Mouse (Mus musculus): ENCODE measurements at regions not wholly inside any gene's neighbourhood (a gene's known extent, or its start where the extent isn't known, plus 50 kb on each side); places are given as distances from the start of the nearest gene placed in this dataset.

DNA sequence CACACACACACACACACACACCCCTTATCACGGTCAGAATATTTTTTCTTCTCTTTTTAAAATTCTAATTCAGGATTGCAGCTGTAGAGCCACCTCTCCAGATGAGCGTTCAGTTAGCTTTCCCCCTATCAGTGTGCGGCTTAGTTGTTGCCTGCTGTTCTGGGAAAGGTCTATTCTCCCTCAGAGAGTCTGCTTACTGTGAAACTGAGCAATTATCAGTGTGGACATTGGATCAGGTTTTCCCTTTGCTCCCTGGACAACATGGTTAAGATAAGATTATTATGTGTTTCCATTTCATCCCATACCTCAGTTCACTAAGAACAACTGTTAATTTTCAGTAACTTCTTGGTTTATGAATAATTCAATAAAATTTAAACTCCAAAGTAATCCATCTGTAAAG is 268.3 kb downstream of the Inhba start:
- H3K27ac ChIP-seq (replicated peaks): no peak overlapping the region
- ATAC-seq (replicated peaks): no peak
- 88% methylated on average over 3 of the region's 3 CpGs for WGBS
- no peaks in the 10 kb centered on the region for H3K9me3 ChIP-seq
- H3K36me3 ChIP-seq: no peaks in the 10 kb centered on the region
- H3K4me2 ChIP-seq (replicated peaks): no peak overlapping the region
- no peak overlapping the region for H3K4me3 ChIP-seq
- H3K27me3 ChIP-seq: no peaks in the 10 kb centered on the region
- H3K9ac ChIP-seq (replicated peaks): no peak overlapping the region
- no peaks in the 10 kb centered on the region for H3K4me1 ChIP-seq

DNA sequence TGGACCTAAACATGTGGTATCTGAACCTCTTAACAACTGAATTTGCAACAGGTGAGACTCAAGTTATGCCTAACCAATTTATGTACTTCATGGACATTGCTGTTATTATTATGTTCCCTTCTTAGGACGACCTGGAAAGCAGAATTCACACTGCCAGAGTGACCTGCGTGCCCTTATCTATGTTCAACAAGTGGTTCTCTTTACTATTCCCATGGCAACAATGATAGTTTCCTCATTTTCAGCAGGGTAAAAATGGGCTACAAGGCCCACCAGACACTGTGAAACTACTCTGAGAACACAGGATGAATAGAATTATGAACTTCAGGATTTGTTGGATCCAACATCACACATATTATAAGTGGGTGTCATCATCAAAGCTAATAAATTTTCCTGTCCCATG is 269.1 kb downstream of the Inhba start:
- Histone ChIP-seq H3K9me3 (no peaks in the 10 kb centered on the region), H3K4me2 (replicated peaks) (no peak overlapping the region), H3K9ac (replicated peaks) (no peak overlapping the region), H3K27ac (replicated peaks) (no peak overlapping the region), H3K4me1 (no peaks in the 10 kb centered on the region), H3K4me3 (no peak overlapping the region), H3K36me3 (no peaks in the 10 kb centered on the region), H3K27me3 (no peaks in the 10 kb centered on the region)
- 80% methylated on average over 2 of the region's 2 CpGs for WGBS
- no peak for ATAC-seq (replicated peaks)

- Histone ChIP-seq H3K27ac (replicated peaks) (no peak overlapping the region), H3K9me3 (no peaks in the 10 kb centered on the region), H3K9ac (replicated peaks) (no peak overlapping the region), H3K4me1 (no peaks in the 10 kb centered on the region), H3K4me2 (replicated peaks) (no peak overlapping the region), H3K36me3 (no peaks in the 10 kb centered on the region), H3K4me3 (no peak overlapping the region), H3K27me3 (no peaks in the 10 kb centered on the region)
- ATAC-seq (replicated peaks): no peak
Measured at GRCm38 (mm10) chr13:16281777-16282176, 270.1 kb downstream of the Inhba start.

DNA sequence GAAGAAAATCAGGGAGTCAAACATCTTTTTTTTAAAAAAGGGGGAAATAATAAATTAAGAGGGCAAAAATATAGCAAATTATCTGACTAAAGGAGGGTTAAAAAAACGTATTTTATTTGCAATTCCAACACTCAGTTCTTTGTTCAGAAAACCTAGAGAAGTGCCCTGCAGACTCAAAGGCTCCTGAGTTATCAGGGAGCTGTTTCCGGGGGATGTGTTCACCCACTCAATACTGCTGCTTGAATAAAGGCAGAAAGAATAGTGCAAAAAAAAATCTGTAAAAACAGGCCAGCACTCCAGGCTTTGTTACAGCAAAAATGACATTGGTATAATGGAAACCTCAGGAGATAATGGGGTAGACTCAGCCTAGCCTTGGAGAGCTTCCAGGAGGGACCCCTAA is 270.6 kb downstream of the Inhba start:
- no peak overlapping the region for H3K4me3 ChIP-seq
- no peak for ATAC-seq (replicated peaks)
- 37% methylated on average over 2 of the region's 2 CpGs for WGBS

DNA sequence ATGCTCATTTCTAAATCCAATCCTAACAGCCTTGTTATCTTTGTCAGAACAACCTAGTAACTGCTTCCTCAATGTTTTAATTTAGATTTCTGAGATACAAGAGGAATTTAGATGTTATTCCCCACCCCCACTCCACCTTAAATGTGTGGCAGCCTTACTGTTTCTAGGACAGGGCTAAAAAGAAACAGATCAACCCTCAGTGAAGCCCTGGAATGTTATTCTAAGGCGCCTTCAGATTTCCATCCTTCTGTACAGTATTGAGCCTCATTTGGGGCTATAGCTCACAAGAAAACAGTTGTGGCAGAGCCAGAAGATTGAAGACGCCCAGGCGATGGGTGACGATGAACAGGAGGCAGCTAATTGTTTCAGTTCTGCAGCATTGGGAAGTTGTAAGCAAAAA is 271.7 kb downstream of the Inhba start:
- H3K4me1 ChIP-seq: no peaks in the 10 kb centered on the region
- H3K36me3 ChIP-seq: no peaks in the 10 kb centered on the region
- no peak for ATAC-seq (replicated peaks)
- H3K27me3 ChIP-seq: no peaks in the 10 kb centered on the region
- WGBS: 88% methylated on average over 4 of the region's 4 CpGs
- H3K4me2 ChIP-seq (replicated peaks): no peak overlapping the region
- H3K9ac ChIP-seq (replicated peaks): no peak overlapping the region
- H3K9me3 ChIP-seq: no peaks in the 10 kb centered on the region
- no peak overlapping the region for H3K27ac ChIP-seq (replicated peaks)
- no peak overlapping the region for H3K4me3 ChIP-seq

More for the DNA sequence above, 270.6 kb downstream of the Inhba start:
- Histone ChIP-seq H3K9me3 (no peaks in the 10 kb centered on the region), H3K27ac (replicated peaks) (no peak overlapping the region), H3K4me2 (replicated peaks) (no peak overlapping the region), H3K9ac (replicated peaks) (no peak overlapping the region), H3K27me3 (no peaks in the 10 kb centered on the region), H3K4me1 (no peaks in the 10 kb centered on the region), H3K36me3 (no peaks in the 10 kb centered on the region)

- 52% methylated on average over 2 of the region's 2 CpGs for WGBS
- H3K4me1 ChIP-seq: 0 out of 2 replicates have a peak, but pooled peaks cover 7% of the 10 kb centered on the region
- ATAC-seq (replicated peaks): peak; percentile 61
Measured at GRCm38 (mm10) chr13:16289633-16290032, 278.0 kb downstream of the Inhba start.

DNA sequence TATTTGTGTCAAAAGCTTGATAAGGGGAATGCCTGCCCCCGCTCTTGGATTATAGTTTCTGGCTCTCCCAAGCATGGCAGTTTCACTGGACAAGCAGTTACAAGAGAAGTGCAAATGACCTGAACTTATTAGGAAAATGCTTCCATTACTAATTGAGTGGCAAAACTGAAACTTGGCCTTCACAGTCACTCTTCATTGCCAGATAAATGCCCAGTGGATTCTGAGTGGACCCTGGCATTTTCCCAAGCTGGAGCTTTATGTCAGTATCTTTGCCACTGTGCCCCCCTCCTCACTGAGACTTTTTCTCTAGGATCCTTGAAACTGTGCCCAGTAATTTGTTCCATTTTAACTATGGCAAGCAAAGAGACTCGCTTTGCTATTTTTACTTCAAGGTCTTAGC is 279.1 kb downstream of the Inhba start:
- H3K4me1 ChIP-seq: 0 out of 2 replicates have a peak, but pooled peaks cover 7% of the 10 kb centered on the region
- no peak overlapping the region for H3K4me3 ChIP-seq
- no peak overlapping the region for H3K27ac ChIP-seq (replicated peaks)
- H3K27me3 ChIP-seq: no peaks in the 10 kb centered on the region
- H3K9ac ChIP-seq (replicated peaks): no peak overlapping the region
- 47% methylated on average over 2 of the region's 2 CpGs for WGBS
- no peak overlapping the region for H3K4me2 ChIP-seq (replicated peaks)
- peak; percentile 65 for ATAC-seq (replicated peaks)
- H3K36me3 ChIP-seq: no peaks in the 10 kb centered on the region
- no peaks in the 10 kb centered on the region for H3K9me3 ChIP-seq

More at GRCm38 (mm10) chr13:16289633-16290032, 278.0 kb downstream of the Inhba start:
- H3K9ac ChIP-seq (replicated peaks): no peak overlapping the region
- no peaks in the 10 kb centered on the region for H3K36me3 ChIP-seq
- H3K4me3 ChIP-seq: no peak overlapping the region
- H3K27ac ChIP-seq (replicated peaks): no peak overlapping the region
- H3K27me3 ChIP-seq: no peaks in the 10 kb centered on the region
- no peak overlapping the region for H3K4me2 ChIP-seq (replicated peaks)
- no peaks in the 10 kb centered on the region for H3K9me3 ChIP-seq

DNA sequence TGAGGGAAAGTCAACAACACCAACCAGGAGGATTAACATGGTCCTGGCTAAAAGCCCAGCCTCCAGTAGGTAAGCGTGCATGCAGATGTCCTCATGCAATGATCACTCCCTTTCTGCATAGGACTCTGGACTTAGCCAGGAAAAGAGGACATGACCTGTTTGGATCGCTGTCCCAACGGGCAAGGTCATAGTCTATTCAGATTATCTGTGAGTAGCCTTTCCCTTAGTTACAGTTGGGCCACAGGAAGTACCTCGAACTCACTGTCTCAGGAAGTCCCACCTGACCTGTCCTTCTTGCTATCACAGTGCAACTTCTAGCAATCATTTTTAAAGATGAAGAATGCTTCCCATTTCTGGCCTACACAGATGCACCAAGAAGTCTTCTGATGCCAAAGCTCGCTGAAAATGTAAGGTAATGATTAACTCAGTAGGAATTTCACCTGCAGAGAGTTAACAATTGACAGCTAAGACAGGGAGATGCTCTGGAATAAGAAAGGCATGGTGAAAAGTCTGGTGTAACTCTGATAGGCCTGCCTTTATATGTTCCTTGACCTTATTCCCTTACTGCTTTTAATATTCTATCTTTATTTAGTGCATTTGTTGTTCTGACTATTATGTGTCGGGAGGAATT is 280.1 kb downstream of the Inhba start:
- Histone ChIP-seq H3K9me3 (no peaks in the 10 kb centered on the region), H3K9ac (replicated peaks) (no peak overlapping the region), H3K4me1 (0 out of 2 replicates have a peak, but pooled peaks cover 7% of the 10 kb centered on the region), H3K27ac (replicated peaks) (no peak overlapping the region), H3K4me2 (replicated peaks) (no peak overlapping the region), H3K4me3 (no peak overlapping the region), H3K36me3 (no peaks in the 10 kb centered on the region), H3K27me3 (no peaks in the 10 kb centered on the region)
- ATAC-seq (replicated peaks): no peak
- 90% methylated on average over 6 of the region's 6 CpGs for WGBS

DNA sequence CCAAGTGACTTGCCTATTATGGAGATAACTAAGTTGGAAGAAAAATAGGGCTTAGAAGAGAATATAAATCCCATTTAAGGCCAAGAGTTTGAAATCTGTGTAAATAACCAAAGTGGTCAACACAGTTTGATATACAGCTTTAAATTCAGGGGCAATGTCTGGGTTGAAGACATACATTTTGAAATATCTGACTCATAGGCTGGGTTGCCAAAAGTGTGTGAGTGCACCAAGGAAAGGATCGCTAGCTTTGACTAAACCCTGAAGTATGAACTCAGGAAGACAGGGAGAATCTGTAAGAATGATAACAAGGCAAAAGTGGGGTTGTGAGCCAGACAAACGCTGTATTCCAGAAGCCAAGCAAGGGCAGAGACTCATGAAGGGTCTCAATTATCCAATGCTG is 288.1 kb downstream of the Inhba start:
- H3K27me3 ChIP-seq: no peaks in the 10 kb centered on the region
- 89% methylated on average over 2 of the region's 2 CpGs for WGBS

GRCm38 (mm10) chr13:16314669-16315068 is 303.0 kb downstream of the Inhba start:
- Histone ChIP-seq H3K36me3 (no peaks in the 10 kb centered on the region), H3K27me3 (no peaks in the 10 kb centered on the region), H3K9me3 (no peaks in the 10 kb centered on the region), H3K9ac (replicated peaks) (no peak overlapping the region), H3K4me1 (no peaks in the 10 kb centered on the region), H3K4me2 (replicated peaks) (no peak overlapping the region), H3K4me3 (no peak overlapping the region), H3K27ac (replicated peaks) (no peak overlapping the region)
- no peak for ATAC-seq (replicated peaks)
- WGBS: 98% methylated on average over 2 of the region's 2 CpGs

More for the DNA sequence above, 288.1 kb downstream of the Inhba start:
- H3K36me3 ChIP-seq: no peaks in the 10 kb centered on the region
- no peaks in the 10 kb centered on the region for H3K9me3 ChIP-seq
- no peaks in the 10 kb centered on the region for H3K4me1 ChIP-seq
- no peak overlapping the region for H3K27ac ChIP-seq (replicated peaks)
- no peak for ATAC-seq (replicated peaks)
- H3K9ac ChIP-seq (replicated peaks): no peak overlapping the region
- no peak overlapping the region for H3K4me2 ChIP-seq (replicated peaks)
- H3K4me3 ChIP-seq: no peak overlapping the region

GRCm38 (mm10) chr13:16315689-16316088 is 304.0 kb downstream of the Inhba start:
- no peak overlapping the region for H3K9ac ChIP-seq (replicated peaks)
- 85% methylated on average over 2 of the region's 2 CpGs for WGBS
- no peaks in the 10 kb centered on the region for H3K4me1 ChIP-seq
- H3K27me3 ChIP-seq: no peaks in the 10 kb centered on the region
- no peak for ATAC-seq (replicated peaks)
- no peaks in the 10 kb centered on the region for H3K36me3 ChIP-seq
- no peak overlapping the region for H3K27ac ChIP-seq (replicated peaks)
- no peaks in the 10 kb centered on the region for H3K9me3 ChIP-seq
- H3K4me3 ChIP-seq: no peak overlapping the region
- H3K4me2 ChIP-seq (replicated peaks): no peak overlapping the region

DNA sequence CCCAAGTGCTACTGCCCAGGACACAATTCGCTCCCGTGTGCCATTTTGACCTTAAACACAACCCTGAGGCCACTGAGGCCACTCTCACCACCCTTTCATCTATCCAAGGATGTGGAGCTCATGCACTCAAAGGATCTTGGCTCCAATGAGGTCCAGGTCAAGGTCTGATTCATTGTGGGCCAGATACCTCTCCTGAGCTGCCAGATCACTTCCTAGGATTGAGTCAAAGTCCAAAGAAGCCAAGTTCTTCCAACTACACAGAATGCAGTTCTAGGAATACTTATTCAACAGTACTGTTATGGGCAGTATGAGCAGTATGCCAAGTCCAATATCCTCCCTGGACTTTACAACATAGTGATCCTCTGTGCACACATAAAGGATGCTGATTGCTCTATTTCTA is 304.9 kb downstream of the Inhba start:
- Histone ChIP-seq H3K4me3 (no peak overlapping the region), H3K36me3 (no peaks in the 10 kb centered on the region), H3K27me3 (no peaks in the 10 kb centered on the region), H3K9me3 (no peaks in the 10 kb centered on the region), H3K9ac (replicated peaks) (no peak overlapping the region), H3K27ac (replicated peaks) (no peak overlapping the region), H3K4me1 (no peaks in the 10 kb centered on the region), H3K4me2 (replicated peaks) (no peak overlapping the region)
- ATAC-seq (replicated peaks): no peak
- WGBS: 88% methylated on average over 2 of the region's 2 CpGs

DNA sequence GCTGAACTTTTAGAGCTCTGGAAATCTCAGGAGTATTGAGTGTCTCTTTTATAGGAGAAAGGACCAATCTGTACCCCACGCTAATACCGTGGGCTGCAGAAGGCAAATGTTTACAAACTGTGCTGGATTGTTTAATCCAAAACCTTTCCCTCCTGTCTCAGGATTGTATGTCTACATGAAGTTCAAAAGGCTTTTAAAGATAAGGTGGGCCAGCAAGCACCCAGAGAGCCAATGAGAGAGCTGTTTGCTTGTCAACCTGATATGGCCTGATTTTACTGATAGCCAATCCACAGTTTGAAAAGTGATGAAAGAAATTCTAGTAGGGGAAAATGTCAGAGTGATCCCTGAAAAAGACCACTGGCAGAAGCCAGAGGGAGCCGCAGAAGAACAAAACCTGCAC is 305.8 kb downstream of the Inhba start:
- no peak overlapping the region for H3K4me3 ChIP-seq
- H3K9me3 ChIP-seq: no peaks in the 10 kb centered on the region
- no peak overlapping the region for H3K4me2 ChIP-seq (replicated peaks)
- H3K27me3 ChIP-seq: no peaks in the 10 kb centered on the region
- H3K36me3 ChIP-seq: no peaks in the 10 kb centered on the region
- no peak overlapping the region for H3K9ac ChIP-seq (replicated peaks)
- 50% methylated on average over 3 of the region's 3 CpGs for WGBS
- H3K27ac ChIP-seq (replicated peaks): no peak overlapping the region
- no peak for ATAC-seq (replicated peaks)
- H3K4me1 ChIP-seq: no peaks in the 10 kb centered on the region
